ENCODE assay signal across 8 mouse cellular contexts in the genomic region with DNA sequence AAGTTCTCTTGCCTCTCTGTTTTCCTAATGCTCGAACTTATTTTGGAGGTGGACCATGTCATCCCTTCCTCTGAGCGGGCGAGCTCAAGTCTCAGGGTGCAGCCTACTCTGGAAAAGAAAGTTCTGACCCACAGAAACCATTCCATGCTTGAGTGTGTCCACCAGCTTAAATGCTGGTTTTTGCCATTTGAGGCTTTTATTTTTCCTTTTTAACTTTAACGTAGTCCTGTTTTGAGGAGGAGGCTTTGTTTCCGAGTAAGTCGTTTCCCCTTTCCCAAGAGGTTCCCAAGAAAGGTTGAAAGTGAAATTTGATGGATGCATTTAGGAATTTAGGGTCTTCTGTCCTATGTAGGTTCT. TPM values are rescaled to one million over a fixed set of nuclear protein-coding genes. Genes with fewer than 3 reads are reported as not detected.
DNase-seq lines count a peak whose midpoint lies in the region; ATAC-seq and TF ChIP-seq lines count a peak whose summit lies in the region.

No protein-coding gene starts in this region.

- DNase-seq in embryo, embryonic 10 days (ENCODE audit: low spot score), result peak; percentile 25
- no peak for DNase-seq in embryo, embryonic 9.5 days (ENCODE audit: extremely low spot score)
- no peak for DNase-seq in testis, postnatal 14 days (ENCODE audit: low spot score)
- DNase-seq in limb, embryonic 14.5 days (ENCODE audit: low spot score), result no peak
- no peak for DNase-seq in stomach, postnatal 0 days (ENCODE audit: low spot score)
- no peak for DNase-seq in cerebellum, adult 9-11 months
- no peak for DNase-seq in urinary bladder, postnatal 4 days (ENCODE audit: low spot score in 2 of 2)

- no peaks in the 10 kb centered on the region for H3K36me3 ChIP-seq in testis, adult 2 months (ENCODE audit: control insufficient read depth, insufficient read depth, low read length)
- H3K36me3 ChIP-seq in limb, embryonic 14.5 days (ENCODE audit: control insufficient read depth, insufficient read depth, low read length), result peaks cover 5% of the 10 kb centered on the region; the same call in 1 of the 2 replicates
- no peaks in the 10 kb centered on the region for H3K36me3 ChIP-seq in stomach, postnatal 0 days (ENCODE audit: control insufficient read depth, insufficient read depth, low read length)

- under 1% methylated on average over 6 of the region's 6 CpGs for whole genome bisulfite sequencing in limb, embryonic 14.5 days
- 1% methylated on average over 6 of the region's 6 CpGs for WGBS in stomach, postnatal 0 days

- H3K4me3 ChIP-seq in testis, adult 2 months (ENCODE audit: control insufficient read depth, low read depth, low read length), result peak overlapping the region; percentile 84
- peak overlapping the region; percentile 77 for H3K4me3 ChIP-seq in limb, embryonic 14.5 days (replicated peaks; ENCODE audit: low read length)
- H3K4me3 ChIP-seq in stomach, postnatal 0 days (ENCODE audit: low read depth, low read length), result peak overlapping the region; percentile 95

- H3K9me3 ChIP-seq in limb, embryonic 14.5 days (ENCODE audit: control insufficient read depth, low read length), result no peaks in the 10 kb centered on the region
- no peaks in the 10 kb centered on the region for H3K9me3 ChIP-seq in stomach, postnatal 0 days (ENCODE audit: control insufficient read depth, low read length)

- H3K27me3 ChIP-seq in testis, adult 2 months (ENCODE audit: control insufficient read depth, insufficient read depth, low read length), result no peaks in the 10 kb centered on the region
- no peaks in the 10 kb centered on the region for H3K27me3 ChIP-seq in limb, embryonic 14.5 days (ENCODE audit: control insufficient read depth, insufficient read depth, low read length)
- H3K27me3 ChIP-seq in stomach, postnatal 0 days (ENCODE audit: control insufficient read depth, insufficient read depth, low read length), result no peaks in the 10 kb centered on the region

- peak overlapping the region; percentile 9; the same call in 1 of the 2 replicates for H3K27ac ChIP-seq in testis, adult 2 months (ENCODE audit: control insufficient read depth, insufficient read depth, low read depth, low read length)
- H3K27ac ChIP-seq in limb, embryonic 14.5 days (replicated peaks; ENCODE audit: low read depth, low read length), result peak overlapping the region; percentile 74
- peak overlapping the region; percentile 91 for H3K27ac ChIP-seq in stomach, postnatal 0 days (replicated peaks)

- TF ChIP-seq CTCF in testis, adult 2 months (IDR thresholded peaks at IDR 0.05; ENCODE audit: control insufficient read depth, insufficient read depth, insufficient replicate concordance, low read depth, low read length), result no peak
- no peak for TF ChIP-seq CTCF in stomach, postnatal 0 days (IDR thresholded peaks at IDR 0.05; ENCODE audit: low read depth)

- peaks cover 6% of the 10 kb centered on the region; the same call in 1 of the 2 replicates for H3K4me1 ChIP-seq in testis, adult 2 months (ENCODE audit: control insufficient read depth, insufficient read depth, low read length)
- H3K4me1 ChIP-seq in limb, embryonic 14.5 days (ENCODE audit: control insufficient read depth, insufficient read depth, low read length), result peaks cover 7% of the 10 kb centered on the region
- no peaks in the 10 kb centered on the region for H3K4me1 ChIP-seq in stomach, postnatal 0 days (replicated peaks; ENCODE audit: control insufficient read depth, insufficient read depth)

- TF ChIP-seq EP300 in stomach, postnatal 0 days (optimal IDR thresholded peaks at IDR 0.05), result no peak

- no peak for TF ChIP-seq POLR2A in testis, adult 2 months (IDR thresholded peaks at IDR 0.05; ENCODE audit: control insufficient read depth, low read depth, low read length)
- TF ChIP-seq POLR2A in limb, embryonic 14.5 days (IDR thresholded peaks at IDR 0.05; ENCODE audit: borderline replicate concordance, extremely low read depth, insufficient read depth, insufficient read length), result no peak

- no peak for ATAC-seq in limb, embryonic 14.5 days (ENCODE audit: low FRiP score, low read depth)
- no peak for ATAC-seq in stomach, postnatal 0 days (ENCODE audit: low FRiP score, low TSS enrichment)

- H3K9ac ChIP-seq in limb, embryonic 14.5 days (ENCODE audit: low read depth, low read length, severe bottlenecking), result peak overlapping the region; percentile 83
- peak overlapping the region; percentile 86 for H3K9ac ChIP-seq in stomach, postnatal 0 days (ENCODE audit: low read length)

- peak overlapping the region; percentile 56 for H3K4me2 ChIP-seq in limb, embryonic 14.5 days (replicated peaks; ENCODE audit: low read depth, low read length, severe bottlenecking)
- H3K4me2 ChIP-seq in stomach, postnatal 0 days (replicated peaks; ENCODE audit: low read depth), result peak overlapping the region; percentile 77

RNA-seq across cellular contexts. Expression of a gene that starts 0.6 kb away (rescaled TPM):
- 4.9 and 5.2 TPM in 2 replicates for polyA plus RNA-seq in testis, adult 2 months (2012; rRNA removed)
- 8.1 and 9.1 TPM in 2 replicates for polyA plus RNA-seq in limb, embryonic 14.5 days (2012; rRNA removed)
- 15.8 and 17.1 TPM in 2 replicates for polyA plus RNA-seq in limb, embryonic 14.5 days (2014; fragmentation: Nextera tagmentation; extraction: Ambion mirVana)
- polyA plus RNA-seq in stomach, postnatal 0 days (2015; fragmentation: Nextera tagmentation; extraction: Ambion mirVana), result 3.9 and 4.4 TPM in 2 replicates

RNA-seq across cellular contexts. Expression of a gene that starts 0.8 kb away (rescaled TPM):
- polyA plus RNA-seq in testis, adult 2 months (2012; rRNA removed), result 15.6 and 18.4 TPM in 2 replicates
- 54.0 and 62.2 TPM in 2 replicates for polyA plus RNA-seq in limb, embryonic 14.5 days (2012; rRNA removed)
- 128 and 137 TPM in 2 replicates for polyA plus RNA-seq in limb, embryonic 14.5 days (2014; fragmentation: Nextera tagmentation; extraction: Ambion mirVana)
- 162 and 177 TPM in 2 replicates for polyA plus RNA-seq in stomach, postnatal 0 days (2015; fragmentation: Nextera tagmentation; extraction: Ambion mirVana)

Comparison
In these comparisons a context has a peak if more than half of its experiments do, and no peak if none do; other contexts are left out.
1. H3K27ac ChIP-seq: peak in every context shown above with its lines; median percentile 91 in stomach, postnatal 0 days; 74 in limb, embryonic 14.5 days; 9 in testis, adult 2 months.